In genomic region chr6:116359256-116359655, GRCm38 (mm10) we compare ENCODE assay signal across 29 mouse cellular contexts. TPM values are rescaled to one million over a fixed set of nuclear protein-coding genes. Genes with fewer than 3 reads are reported as not detected.
DNase-seq lines count a peak whose midpoint lies in the region; ATAC-seq and TF ChIP-seq lines count a peak whose summit lies in the region.
"Had no signal": no experiment of that assay in that cellular context is flagged by ENCODE, and none has a peak within 500 bp of the region (broad histone marks: within the 10 kb centered on the region; RNA-seq: fewer than 3 reads in every experiment).

No protein-coding gene starts in this region.

- no peaks in the 10 kb centered on the region for H3K9me3 ChIP-seq in hindbrain, embryonic 16.5 days (ENCODE audit: control insufficient read depth, low read length)
- H3K9me3 ChIP-seq in hindbrain, embryonic 10.5 days = no peaks in the 10 kb centered on the region
- H3K9me3 ChIP-seq in megakaryocyte, embryonic 14.5 days = no peaks in the 10 kb centered on the region
- H3K9me3 ChIP-seq: forebrain, embryonic 13.5 days; heart, embryonic 12.5 days; hindbrain, embryonic 15.5 days; kidney, embryonic 15.5 days; limb, embryonic 12.5 days; lung, embryonic 15.5 days; midbrain, embryonic 15.5 days; neural tube, embryonic 12.5 days had no signal

- H3K9ac ChIP-seq in hindbrain, embryonic 16.5 days (ENCODE audit: low read depth, low read length) = no peak overlapping the region
- H3K9ac ChIP-seq: forebrain, embryonic 13.5 days; heart, embryonic 12.5 days; hindbrain, embryonic 15.5 days; kidney, embryonic 15.5 days; limb, embryonic 12.5 days; liver, embryonic 14.5 days; lung, embryonic 15.5 days; midbrain, embryonic 15.5 days; neural tube, embryonic 12.5 days had no signal

- H3K27ac ChIP-seq in hindbrain, embryonic 16.5 days (ENCODE audit: low read depth, low read length) = no peak overlapping the region
- no peak overlapping the region for H3K27ac ChIP-seq in hindbrain, embryonic 10.5 days
- H3K27ac ChIP-seq in olfactory bulb, adult 2 months (ENCODE audit: insufficient read depth, low read depth, low read length) = peak overlapping the region; percentile 49; the same call in 1 of the 2 replicates
- H3K27ac ChIP-seq: forebrain, embryonic 13.5 days; heart, adult 2 months; hindbrain, embryonic 15.5 days; kidney, embryonic 15.5 days; limb, embryonic 12.5 days; liver, embryonic 14.5 days; lung, embryonic 15.5 days; midbrain, embryonic 15.5 days; neural tube, embryonic 12.5 days had no signal

- no peak for TF ChIP-seq CTCF in olfactory bulb, adult 2 months (IDR thresholded peaks at IDR 0.05; ENCODE audit: insufficient read depth, low read depth, low read length)

- 73% methylated on average over 3 of the region's 3 CpGs for WGBS in hindbrain, embryonic 16.5 days
- 87% methylated on average over 3 of the region's 3 CpGs for WGBS in hindbrain, embryonic 10.5 days
- WGBS in olfactory bulb, adult 2 months = 57% methylated on average over 3 of the region's 3 CpGs

- no peak for TF ChIP-seq POLR2A in olfactory bulb, adult 2 months (IDR thresholded peaks at IDR 0.05; ENCODE audit: insufficient read depth, low read depth, low read length)

- no peaks in the 10 kb centered on the region for H3K27me3 ChIP-seq in hindbrain, embryonic 16.5 days (replicated peaks; ENCODE audit: control insufficient read depth, insufficient read depth, low read length)
- H3K27me3 ChIP-seq in hindbrain, embryonic 10.5 days (ENCODE audit: insufficient read depth, poor library complexity, severe bottlenecking) = no peaks in the 10 kb centered on the region
- H3K27me3 ChIP-seq in megakaryocyte, embryonic 14.5 days (replicated peaks) = no peaks in the 10 kb centered on the region
- H3K27me3 ChIP-seq: forebrain, embryonic 13.5 days; heart, embryonic 12.5 days; hindbrain, embryonic 15.5 days; kidney, embryonic 15.5 days; limb, embryonic 12.5 days; lung, embryonic 15.5 days; midbrain, embryonic 15.5 days; neural tube, embryonic 12.5 days had no signal

- peak; percentile 41; the same call in 1 of the 2 replicates for ATAC-seq in frontal cortex, adult (ENCODE audit: low TSS enrichment)
- 0 out of 2 replicates have a peak, but pooled peaks have one; percentile 27 for ATAC-seq in hindbrain, embryonic 16.5 days
- ATAC-seq in megakaryocyte, adult 5-6 weeks (ENCODE audit: poor library complexity, severe bottlenecking) = no peak
- ATAC-seq: forebrain, embryonic 13.5 days; midbrain, embryonic 15.5 days had no signal

- H3K4me1 ChIP-seq in hindbrain, embryonic 16.5 days (ENCODE audit: control insufficient read depth, insufficient read depth, low read depth, low read length) = no peaks in the 10 kb centered on the region
- H3K4me1 ChIP-seq in hindbrain, embryonic 10.5 days (replicated peaks) = no peaks in the 10 kb centered on the region; the same call in 1 of the 2 replicates
- peaks cover 30% of the 10 kb centered on the region for H3K4me1 ChIP-seq in megakaryocyte, embryonic 14.5 days
- peaks cover 11% of the 10 kb centered on the region for H3K4me1 ChIP-seq in olfactory bulb, adult 2 months (ENCODE audit: control insufficient read depth, insufficient read depth, low read length)
- H3K4me1 ChIP-seq: forebrain, embryonic 13.5 days; limb, embryonic 12.5 days; lung, embryonic 15.5 days; midbrain, embryonic 15.5 days had no signal

- H3K4me2 ChIP-seq in hindbrain, embryonic 16.5 days (ENCODE audit: low read length) = no peak overlapping the region
- H3K4me2 ChIP-seq: forebrain, embryonic 13.5 days; heart, embryonic 12.5 days; hindbrain, embryonic 15.5 days; kidney, embryonic 15.5 days; limb, embryonic 12.5 days; lung, embryonic 15.5 days; midbrain, embryonic 15.5 days; neural tube, embryonic 12.5 days had no signal

- no peak for DNase-seq in frontal cortex, postnatal 10 days (ENCODE audit: low spot score in 2 of 2)
- DNase-seq in hindbrain, embryonic 10.5 days (ENCODE audit: low spot score) = no peak
- DNase-seq in ovary, adult 18-20 months (ENCODE audit: low spot score) = no peak
- DNase-seq: cerebellum, adult 2 months; cerebellum, postnatal 14 days; gastrocnemius, postnatal 10 days; heart, adult 2 months; kidney, adult 18-20 months; kidney, postnatal 25 days; lung, postnatal 36 days; retina, postnatal 1 day; right cerebral cortex, postnatal 14 days; spleen, adult 18-20 months; thymus, adult 18-20 months; thymus, postnatal 25 days had no signal

- H3K36me3 ChIP-seq in hindbrain, embryonic 16.5 days (ENCODE audit: control insufficient read depth, insufficient read depth, low read length) = no peaks in the 10 kb centered on the region
- H3K36me3 ChIP-seq in hindbrain, embryonic 10.5 days = no peaks in the 10 kb centered on the region
- H3K36me3 ChIP-seq in megakaryocyte, embryonic 14.5 days (replicated peaks; ENCODE audit: low read length) = peaks cover 13% of the 10 kb centered on the region
- H3K36me3 ChIP-seq: heart, embryonic 12.5 days; hindbrain, embryonic 15.5 days; kidney, embryonic 15.5 days; limb, embryonic 12.5 days; lung, embryonic 15.5 days; midbrain, embryonic 15.5 days; neural tube, embryonic 12.5 days had no signal

- H3K4me3 ChIP-seq in hindbrain, embryonic 16.5 days (ENCODE audit: low read length) = no peak overlapping the region
- no peak overlapping the region for H3K4me3 ChIP-seq in hindbrain, embryonic 10.5 days
- H3K4me3 ChIP-seq in megakaryocyte, embryonic 14.5 days (replicated peaks) = peak overlapping the region; percentile 23
- H3K4me3 ChIP-seq in olfactory bulb, adult 2 months (ENCODE audit: insufficient read depth, low read depth, low read length) = no peak overlapping the region
- H3K4me3 ChIP-seq: forebrain, embryonic 13.5 days; heart, adult 2 months; heart, embryonic 12.5 days; hindbrain, embryonic 15.5 days; kidney, embryonic 15.5 days; limb, embryonic 12.5 days; lung, embryonic 15.5 days; midbrain, embryonic 15.5 days; neural tube, embryonic 12.5 days had no signal

RNA-seq across cellular contexts. Expression of gene March8, which starts 21.4 kb away (rescaled TPM):
- polyA plus RNA-seq in hindbrain, embryonic 16.5 days (2015; fragmentation: Nextera tagmentation; extraction: Ambion mirVana) = 58.0 and 63.4 TPM in 2 replicates
- 31.2 and 42.0 TPM in 2 replicates for polyA plus RNA-seq in hindbrain, embryonic 10.5 days (2016; fragmentation: Nextera tagmentation; extraction: Ambion mirVana)
- 3.4 and 8.1 TPM in 2 replicates for polyA plus RNA-seq in megakaryocyte, embryonic 14.5 days (2012; ENCODE audit: insufficient read depth, low replicate concordance)
- total RNA-seq in megakaryocyte, adult 5-6 weeks (2015) = 4.7 and 8.4 TPM in 2 replicates
- 15.1 and 15.2 TPM in 2 replicates for total RNA-seq in megakaryocyte, adult 5-6 weeks (2017)
- polyA plus RNA-seq in olfactory bulb, adult 2 months (2012; ENCODE audit: insufficient read depth, insufficient read length, low replicate concordance, missing spikeins) = not detected in 2 replicates
